Mouse (Mus musculus): ENCODE results near the gene Klhdc1.

GRCm38 (mm10) chr12:69309659-69310058 is 68.7 kb downstream of the Klhdc1 start:
- TF ChIP-seq CTCF (IDR thresholded peaks at IDR 0.05; ENCODE audit: insufficient read depth, low read depth, low read length): no peak
- TF ChIP-seq POLR2A (IDR thresholded peaks at IDR 0.05; ENCODE audit: insufficient read depth, low read depth, low read length): no peak

Measured in olfactory bulb, adult 2 months (tissue).